Mouse (Mus musculus) liver, adult (tissue): Measurements from ENCODE around the gene Mmachc.

Source experiments
- GATA4 ChIP-seq: IDR thresholded peaks from 2 replicates; pipeline ENCODE4 v1.6.1; 2014; ENCODE audit warnings: mild to moderate bottlenecking, low read length; ENCODE audit not compliant: insufficient replicate concordance

Mmachc gene

DNA sequence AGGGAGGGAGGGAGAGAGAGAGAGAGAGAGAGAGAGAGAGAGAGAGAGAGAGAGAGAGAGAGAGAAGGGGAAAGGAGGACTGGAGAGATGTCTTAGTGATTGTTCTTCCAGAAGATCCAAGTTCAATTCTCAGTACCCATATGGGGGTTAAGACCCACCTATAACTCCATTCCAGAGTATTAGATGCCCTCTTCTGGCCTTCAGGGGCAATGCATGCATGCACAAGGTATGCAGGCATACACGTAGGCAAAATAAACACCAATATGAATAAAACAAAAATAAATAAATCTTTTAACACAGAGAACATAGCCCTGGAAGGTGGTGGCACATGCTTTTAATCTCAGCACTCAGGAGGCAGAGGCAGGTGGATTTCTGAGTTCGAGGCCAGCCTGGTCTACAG is 38.9 kb downstream of the Mmachc start:
- no peak for TF ChIP-seq GATA4

DNA sequence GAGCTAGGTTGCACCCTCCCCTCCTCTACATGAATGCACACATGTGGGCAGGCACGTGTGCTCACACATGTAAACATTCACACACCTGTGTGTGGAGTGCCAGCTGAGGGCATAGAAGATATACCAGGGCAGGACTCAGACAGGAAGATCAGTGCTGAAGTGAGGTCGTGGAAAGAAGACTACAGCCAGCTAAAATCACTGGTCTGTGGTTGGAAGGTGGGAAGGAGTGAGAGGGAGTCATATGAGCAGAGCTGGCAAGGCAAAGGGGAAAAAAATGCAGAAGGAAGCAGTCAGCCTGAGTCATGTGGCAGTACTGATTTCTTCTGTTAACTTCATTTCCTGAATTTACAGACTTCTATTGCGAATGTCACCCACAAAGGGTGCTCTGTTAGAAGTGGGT is 40.1 kb downstream of the Mmachc start:
- TF ChIP-seq GATA4, result no peak

DNA sequence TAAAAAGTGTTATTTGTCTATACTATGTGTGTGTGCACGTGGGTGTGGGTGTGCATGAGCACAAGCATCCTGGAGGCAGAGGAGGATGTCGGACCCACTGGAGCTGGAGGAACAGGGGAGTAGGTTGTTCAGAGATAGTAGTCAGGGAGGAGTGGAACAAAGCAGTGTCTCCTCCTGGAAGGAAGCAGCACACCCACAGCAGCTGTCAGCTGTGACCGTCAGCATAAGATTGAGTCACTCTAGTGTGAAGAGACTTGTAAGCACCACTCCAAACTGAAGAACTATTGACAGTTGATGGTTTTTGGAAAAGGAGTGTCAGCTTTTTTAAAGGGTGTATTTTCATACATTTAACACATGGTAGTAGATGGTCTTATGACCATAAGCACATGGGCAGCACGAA is 41.6 kb downstream of the Mmachc start:
- no peak for TF ChIP-seq GATA4

DNA sequence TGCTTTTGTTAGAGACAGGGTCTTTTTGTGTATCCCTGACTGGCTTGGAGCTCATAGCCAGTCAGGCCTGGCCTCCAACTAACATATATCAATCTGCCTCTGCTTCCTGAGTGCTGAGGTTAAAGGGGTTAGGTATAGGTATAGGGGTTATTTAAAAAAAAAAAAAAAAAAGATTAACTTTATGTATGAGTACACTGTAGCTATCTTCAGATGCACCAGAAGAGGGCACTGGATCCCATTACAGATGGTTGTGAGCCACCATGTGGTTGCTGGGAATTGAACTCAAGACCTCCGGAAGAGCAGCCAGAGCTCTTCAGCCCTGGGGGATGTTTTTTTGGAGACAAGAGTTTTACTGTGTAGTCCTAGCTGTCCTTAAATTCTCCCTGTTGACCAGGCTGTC is 46.2 kb downstream of the Mmachc start:
- TF ChIP-seq GATA4, result no peak

DNA sequence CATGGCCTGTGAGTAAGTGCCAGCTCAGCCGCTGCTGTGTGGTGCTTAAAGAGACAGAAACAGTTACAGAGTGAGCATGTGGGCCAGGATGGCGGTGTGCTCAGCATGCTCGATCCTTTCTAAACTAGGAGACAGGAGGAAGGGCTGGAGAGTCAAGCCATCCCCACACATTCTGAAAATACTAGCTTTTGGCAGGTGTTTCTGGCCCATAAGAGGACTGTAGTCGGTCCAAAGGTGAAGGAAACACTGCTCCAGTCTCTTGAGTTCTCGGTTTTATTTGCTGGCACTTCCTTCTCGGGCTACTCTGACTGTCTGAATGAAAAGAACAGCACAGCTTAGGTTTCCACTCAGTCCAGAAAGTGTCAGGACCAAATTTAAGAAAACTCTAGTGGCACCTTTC is 47.4 kb downstream of the Mmachc start:
- TF ChIP-seq GATA4, result no peak

DNA sequence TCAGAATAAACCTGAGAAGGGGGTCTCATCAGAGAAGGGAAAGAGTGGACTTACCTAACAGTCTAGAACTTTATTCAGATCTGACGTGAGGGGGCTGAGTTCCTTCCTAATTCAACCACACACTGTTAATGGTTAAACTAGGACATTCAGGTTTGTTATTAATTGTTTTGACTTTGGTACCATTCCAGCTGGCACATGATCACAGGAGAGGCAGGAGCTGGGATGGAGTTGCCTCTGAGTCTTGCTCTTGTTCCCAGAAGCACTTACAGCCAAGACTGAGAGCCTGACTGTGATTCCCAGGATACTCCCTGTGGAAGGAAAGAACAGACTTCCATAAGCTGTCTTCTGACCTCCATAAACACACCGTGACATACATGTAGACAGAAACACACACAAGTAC is 48.7 kb downstream of the Mmachc start:
- no peak for TF ChIP-seq GATA4

DNA sequence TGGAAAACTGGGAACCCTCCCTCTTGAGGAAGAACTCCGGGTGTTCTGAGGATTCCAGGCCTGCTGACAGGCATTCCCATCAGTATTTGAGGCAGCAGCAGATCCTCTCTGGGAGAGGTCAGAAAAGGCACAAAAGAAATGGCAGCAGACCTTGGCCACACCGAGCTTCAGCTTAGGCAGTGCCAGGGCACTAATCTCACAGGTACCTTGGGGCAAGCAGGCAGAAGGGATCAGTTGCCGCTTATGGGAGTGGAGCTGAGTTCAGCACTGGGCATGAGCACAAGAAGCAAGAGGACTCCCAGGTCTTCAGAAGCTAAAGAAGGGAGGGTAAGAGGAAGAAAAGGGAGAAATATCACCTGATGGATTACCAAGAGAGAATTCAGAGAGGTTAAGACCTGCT is 50.2 kb downstream of the Mmachc start:
- TF ChIP-seq GATA4, result no peak

DNA sequence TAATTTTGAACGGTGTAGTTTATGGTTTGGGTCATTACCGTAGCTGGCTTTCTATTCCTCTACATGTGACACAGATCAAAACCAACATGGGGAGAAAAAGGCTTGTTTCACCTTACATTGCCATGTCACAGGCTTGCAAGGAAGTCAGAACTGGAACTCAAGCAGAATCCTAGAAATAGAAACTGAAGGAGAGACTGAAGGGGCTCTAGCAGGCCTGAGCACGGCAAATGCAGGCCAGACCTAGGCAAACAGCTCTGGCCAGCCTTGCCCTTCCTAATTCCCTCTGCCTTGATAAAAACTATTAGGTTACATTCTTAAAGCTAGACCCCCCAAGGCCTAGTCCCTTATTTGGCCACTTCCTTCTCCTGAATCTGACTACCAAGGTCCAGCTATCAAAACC is 52.5 kb downstream of the Mmachc start:
- TF ChIP-seq GATA4, result no peak

DNA sequence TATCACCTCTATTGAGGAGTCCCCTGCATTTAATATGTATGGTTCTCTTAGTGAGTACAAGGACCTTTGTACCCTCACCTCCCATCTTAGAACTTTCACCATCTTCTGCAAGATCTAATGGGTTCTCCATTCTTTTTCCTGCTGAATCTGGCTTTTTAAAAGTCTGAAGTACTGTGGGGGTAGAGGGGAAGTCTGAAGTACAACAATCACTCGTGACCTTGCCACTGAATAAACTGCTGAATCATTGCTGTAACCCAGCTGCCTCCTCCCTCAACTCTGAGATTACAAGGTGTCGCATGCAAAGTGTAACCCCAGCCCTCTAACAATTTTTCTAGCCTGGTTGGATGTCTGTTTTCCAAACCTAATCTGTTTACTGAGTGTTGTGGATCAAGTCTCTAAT is 53.1 kb downstream of the Mmachc start:
- TF ChIP-seq GATA4, result peak; percentile 41; the same call in 1 of the 2 replicates

DNA sequence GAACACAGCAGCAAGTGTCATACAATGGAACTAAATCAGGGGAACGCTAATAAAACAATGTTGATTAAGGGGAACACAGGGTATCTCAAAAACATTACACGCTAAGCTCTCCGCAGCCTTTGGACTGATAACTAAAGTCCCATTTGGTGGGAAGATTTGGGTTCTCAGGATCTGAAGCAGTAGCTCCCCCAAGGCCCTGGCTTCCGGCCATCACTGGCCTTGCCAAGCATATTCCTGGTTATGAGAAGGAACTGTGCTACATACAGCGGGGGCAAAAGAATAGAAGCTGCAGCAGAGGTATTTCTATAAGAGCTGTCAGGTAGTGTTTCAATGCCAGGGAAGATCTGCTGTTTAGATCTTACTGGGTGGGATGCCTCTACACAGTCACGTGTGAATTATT is 55.0 kb downstream of the Mmachc start:
- no peak for TF ChIP-seq GATA4
